Mouse (Mus musculus) heart, embryonic 12.5 days (tissue): ENCODE data around the gene Nosip. TPM values are rescaled to one million over a fixed set of nuclear protein-coding genes. Genes with fewer than 3 reads are reported as not detected.
"Not testable (repeated sequence)": the region's sequence is repeated elsewhere in the genome, so short reads cannot be mapped to it uniquely, and the experiment has no call there.

Experiments
- ATAC-seq: fragments of 200-750 bp; cut with Nextera tagmentation; 2 replicates; pipeline ENCODE4 v1.8.0; 2017; ENCODE audit warnings: moderate TSS enrichment, moderate library complexity; ENCODE audit not compliant: insufficient number of reproducible peaks, low FRiP score
- H3K27ac ChIP-seq: fragments of 300-500 bp; sonication (generic); 2 replicates; pipeline ENCODE4 v1.5.1; 2016; ENCODE audit warnings: mild to moderate bottlenecking, moderate library complexity; ENCODE audit not compliant: poor library complexity, severe bottlenecking
- H3K27me3 ChIP-seq: fragments of 300-500 bp; sonication (generic); replicated peaks from 2 replicates; pipeline ENCODE4 v1.6.1; 2016; ENCODE audit warnings: mild to moderate bottlenecking, moderate library complexity
- H3K36me3 ChIP-seq: fragments of 300-500 bp; sonication (generic); 2 replicates; pipeline ENCODE4 v1.6.1; 2016; ENCODE audit warnings: mild to moderate bottlenecking, moderate library complexity
- H3K4me1 ChIP-seq: fragments of 300-500 bp; sonication (generic); replicated peaks from 2 replicates; pipeline ENCODE4 v1.6.1; 2016; ENCODE audit warnings: mild to moderate bottlenecking
- H3K4me2 ChIP-seq: fragments of 300-500 bp; sonication (generic); 2 replicates; pipeline ENCODE4 v1.6.1; 2016; ENCODE audit warnings: mild to moderate bottlenecking, moderate library complexity
- H3K4me3 ChIP-seq: fragments of 300-500 bp; sonication (generic); 2 replicates; pipeline ENCODE4 v1.5.1; 2016; ENCODE audit warnings: mild to moderate bottlenecking
- H3K9ac ChIP-seq: fragments of 300-500 bp; sonication (generic); 2 replicates; pipeline ENCODE4 v1.6.1; 2016; ENCODE audit warnings: mild to moderate bottlenecking, moderate library complexity
- H3K9me3 ChIP-seq: fragments of 300-500 bp; sonication (generic); replicated peaks from 2 replicates; pipeline ENCODE4 v1.6.1; 2016; ENCODE audit warnings: mild to moderate bottlenecking, moderate library complexity
- WGBS: fragments of 180-500 bp; shearing (Covaris S2); methylation state at CpG from one replicate; pipeline ENCODE4 v1.1.7; 2016; 5-methylcytosine and 5-hydroxymethylcytosine counted together
- polyA plus RNA-seq: library from polyadenylated mRNA; unstranded; fragments of >200 nt; fragmentation: Nextera tagmentation; extraction: Ambion mirVana; gene quantifications from 2 replicates; pipeline ENCODE4 v1.2.1, GENCODE M21; 2016

Gene Nosip
- polyA plus RNA-seq, 1 experiment from 2014 or later: 45.7 TPM

GRCm38 (mm10) chr7:45092828-45093515 is 30.7 kb downstream of the Nosip start:
- Histone ChIP-seq H3K9me3 (no peaks in the 10 kb centered on the region), H3K9ac (no peak overlapping the region), H3K36me3 (peaks cover 16% of the 10 kb centered on the region), H3K4me1 (peaks cover 31% of the 10 kb centered on the region), H3K4me3 (no peak overlapping the region), H3K27me3 (no peaks in the 10 kb centered on the region), H3K27ac (no peak overlapping the region), H3K4me2 (no peak overlapping the region; the same call in 1 of the 2 replicates)
- 56% methylated on average over 12 of the region's 12 CpGs for WGBS
- no peak for ATAC-seq

GRCm38 (mm10) chr7:45093516-45093905 is 31.3 kb downstream of the Nosip start:
- Histone ChIP-seq H3K4me1 (peaks cover 31% of the 10 kb centered on the region), H3K9ac (no peak overlapping the region), H3K4me3 (no peak overlapping the region), H3K4me2 (no peak overlapping the region; the same call in 1 of the 2 replicates), H3K9me3 (no peaks in the 10 kb centered on the region), H3K27ac (peak overlapping the region; percentile 29; the same call in 1 of the 2 replicates), H3K27me3 (no peaks in the 10 kb centered on the region), H3K36me3 (peaks cover 11% of the 10 kb centered on the region)
- 39% methylated on average over 18 of the region's 18 CpGs for WGBS
- no peak for ATAC-seq

DNA sequence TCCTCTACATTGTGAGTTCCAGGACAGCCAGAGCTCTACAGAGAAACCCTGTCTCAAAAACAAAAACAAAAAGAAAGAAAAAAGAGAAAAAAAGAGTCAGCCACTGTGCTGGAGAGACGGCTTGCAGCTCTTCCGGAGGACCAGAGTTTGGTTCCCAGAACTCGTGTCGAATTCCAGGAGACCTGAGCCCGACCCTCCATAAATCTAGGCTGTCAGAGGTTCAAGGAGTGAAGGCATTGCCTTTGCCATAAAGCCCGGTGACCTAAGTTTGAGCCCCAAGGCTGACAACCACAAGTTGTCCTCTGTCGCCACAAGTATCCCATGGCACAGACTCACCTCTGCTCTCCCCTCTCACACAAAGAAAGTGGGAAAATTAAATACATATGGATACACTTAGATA is 31.9 kb downstream of the Nosip start:
- peaks cover 31% of the 10 kb centered on the region for H3K4me1 ChIP-seq
- ATAC-seq: no peak
- peaks cover 7% of the 10 kb centered on the region; the same call in 1 of the 2 replicates for H3K36me3 ChIP-seq
- H3K9ac ChIP-seq: no peak overlapping the region
- H3K4me2 ChIP-seq: no peak overlapping the region
- no peaks in the 10 kb centered on the region for H3K27me3 ChIP-seq
- no peaks in the 10 kb centered on the region for H3K9me3 ChIP-seq
- WGBS: 58% methylated on average over 7 of the region's 7 CpGs
- peak overlapping the region; percentile 29; the same call in 1 of the 2 replicates for H3K27ac ChIP-seq
- no peak overlapping the region for H3K4me3 ChIP-seq

GRCm38 (mm10) chr7:45095367-45095766 is 33.1 kb downstream of the Nosip start:
- WGBS: 63% methylated on average over 6 of the region's 6 CpGs
- Histone ChIP-seq H3K27me3 (no peaks in the 10 kb centered on the region), H3K9me3 (no peaks in the 10 kb centered on the region), H3K36me3 (peaks cover 3% of the 10 kb centered on the region; the same call in 1 of the 2 replicates), H3K27ac (no peak overlapping the region), H3K4me2 (no peak overlapping the region), H3K4me1 (peaks cover 27% of the 10 kb centered on the region), H3K4me3 (no peak overlapping the region), H3K9ac (no peak overlapping the region)
- no peak for ATAC-seq

DNA sequence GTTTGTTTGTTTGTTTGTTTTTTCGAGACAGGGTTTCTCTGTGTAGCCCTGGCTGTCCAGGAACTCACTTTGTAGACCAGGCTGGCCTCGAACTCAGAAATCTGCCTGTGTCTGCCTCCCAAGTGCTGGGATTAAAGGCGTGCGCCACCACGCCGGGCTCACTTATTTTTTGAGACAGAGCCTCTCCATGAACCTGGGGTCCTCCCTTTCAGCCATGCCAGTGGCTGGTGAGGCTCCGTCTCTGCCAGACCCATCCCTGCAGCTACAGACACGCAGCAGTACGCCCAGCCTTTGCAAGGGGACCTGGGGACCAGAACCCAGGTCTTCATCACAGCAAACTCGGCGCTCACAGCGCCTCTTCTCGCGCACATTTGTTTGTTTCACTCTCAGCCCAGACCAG is 33.7 kb downstream of the Nosip start:
- H3K4me1 ChIP-seq: peaks cover 22% of the 10 kb centered on the region
- H3K4me3 ChIP-seq, H3K9ac ChIP-seq, H3K4me2 ChIP-seq, H3K27ac ChIP-seq, H3K27me3 ChIP-seq, H3K9me3 ChIP-seq, ATAC-seq, H3K36me3 ChIP-seq: not testable (repeated sequence)
- 89% methylated on average over 14 of the region's 14 CpGs for WGBS

DNA sequence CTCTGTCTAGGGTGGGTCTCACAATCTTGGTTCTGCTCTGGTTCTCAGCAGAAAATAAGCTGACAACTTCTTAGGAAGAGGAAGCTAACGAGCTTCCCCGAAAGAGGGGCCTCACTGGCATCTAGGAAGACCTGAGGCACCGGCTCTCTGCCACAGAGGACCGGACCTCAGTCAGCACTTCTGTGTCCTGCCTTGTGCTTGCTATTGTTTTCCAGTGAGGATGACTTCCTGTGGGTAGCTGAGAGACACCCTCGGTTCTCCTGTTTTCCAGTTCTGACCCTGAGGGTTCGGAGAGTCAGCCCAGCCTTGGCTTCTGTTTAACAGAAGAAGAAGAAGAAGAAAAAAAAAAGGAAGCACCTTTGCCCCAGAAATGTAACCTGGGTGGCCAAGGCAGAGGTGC is 35.2 kb downstream of the Nosip start:
- 44% methylated on average over 6 of the region's 6 CpGs for WGBS
- ATAC-seq: no peak
- Histone ChIP-seq H3K27ac (no peak overlapping the region), H3K9me3 (no peaks in the 10 kb centered on the region), H3K9ac (no peak overlapping the region), H3K4me1 (peaks cover 20% of the 10 kb centered on the region), H3K4me3 (no peak overlapping the region), H3K4me2 (no peak overlapping the region), H3K27me3 (no peaks in the 10 kb centered on the region), H3K36me3 (peaks cover 3% of the 10 kb centered on the region; the same call in 1 of the 2 replicates)

DNA sequence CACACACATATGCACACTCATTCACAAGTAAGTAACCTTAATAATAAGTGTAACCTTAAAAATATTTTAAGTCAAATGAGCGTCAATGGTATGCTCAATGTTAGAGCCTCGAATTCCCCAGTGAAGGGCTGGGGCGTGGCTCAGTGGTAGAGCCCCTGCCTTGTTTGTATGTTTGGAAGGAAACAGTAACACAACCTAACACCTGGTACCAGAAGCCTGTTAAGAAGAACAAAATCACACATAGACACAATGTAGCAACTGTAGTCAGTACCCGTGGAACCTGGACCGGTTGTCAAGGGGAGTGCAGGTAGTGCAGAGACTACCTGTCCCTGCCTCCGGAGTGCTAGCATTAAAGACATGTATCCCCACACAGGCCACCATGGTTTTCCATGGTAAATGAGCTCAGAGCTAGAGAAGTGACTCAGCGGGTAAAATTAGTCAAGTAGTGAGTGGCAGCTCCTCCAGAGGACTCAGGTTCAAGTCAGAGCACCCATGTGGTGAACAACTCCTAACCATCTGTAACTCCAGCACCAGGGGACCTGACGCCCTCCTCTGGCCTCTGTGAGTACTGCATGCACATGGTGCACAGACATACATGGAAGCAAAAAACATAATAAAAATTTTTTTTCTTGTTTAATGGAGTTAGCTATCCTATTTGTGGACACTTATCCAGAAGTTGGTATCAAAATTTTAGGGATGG is 36.5 kb downstream of the Nosip start:
- no peak for ATAC-seq
- no peak overlapping the region for H3K4me3 ChIP-seq
- H3K9ac ChIP-seq: no peak overlapping the region
- 84% methylated on average over 8 of the region's 8 CpGs for WGBS
- H3K27ac ChIP-seq: no peak overlapping the region
- H3K4me1 ChIP-seq: peaks cover 20% of the 10 kb centered on the region
- no peaks in the 10 kb centered on the region for H3K27me3 ChIP-seq
- no peak overlapping the region for H3K4me2 ChIP-seq
- peaks cover 3% of the 10 kb centered on the region; the same call in 1 of the 2 replicates for H3K36me3 ChIP-seq
- H3K9me3 ChIP-seq: no peaks in the 10 kb centered on the region

GRCm38 (mm10) chr7:45100046-45100445 is 37.8 kb downstream of the Nosip start:
- no peak overlapping the region for H3K4me3 ChIP-seq
- no peak for ATAC-seq
- WGBS: 90% methylated on average over 6 of the region's 6 CpGs
- H3K9me3 ChIP-seq: no peaks in the 10 kb centered on the region
- no peaks in the 10 kb centered on the region for H3K27me3 ChIP-seq
- H3K4me1 ChIP-seq: peaks cover 27% of the 10 kb centered on the region
- H3K36me3 ChIP-seq: peaks cover 3% of the 10 kb centered on the region; the same call in 1 of the 2 replicates
- H3K9ac ChIP-seq: no peak overlapping the region
- H3K4me2 ChIP-seq: no peak overlapping the region
- H3K27ac ChIP-seq: no peak overlapping the region

- H3K36me3 ChIP-seq: no peaks in the 10 kb centered on the region
- no peaks in the 10 kb centered on the region for H3K27me3 ChIP-seq
- peak overlapping the region; percentile 32; the same call in 1 of the 2 replicates for H3K4me3 ChIP-seq
- no peak overlapping the region for H3K27ac ChIP-seq
- 0 out of 2 replicates have a peak overlapping the region, but pooled peaks have one; percentile 13 for H3K9ac ChIP-seq
- no peak for ATAC-seq
- H3K4me2 ChIP-seq: peak overlapping the region; percentile 57
- H3K4me1 ChIP-seq: peaks cover 23% of the 10 kb centered on the region
- no peaks in the 10 kb centered on the region for H3K9me3 ChIP-seq
- 81% methylated on average over 11 of the region's 11 CpGs for WGBS
These were observed 40.2 kb downstream of the Nosip start for GRCm38 (mm10) chr7:45102441-45102840.

DNA sequence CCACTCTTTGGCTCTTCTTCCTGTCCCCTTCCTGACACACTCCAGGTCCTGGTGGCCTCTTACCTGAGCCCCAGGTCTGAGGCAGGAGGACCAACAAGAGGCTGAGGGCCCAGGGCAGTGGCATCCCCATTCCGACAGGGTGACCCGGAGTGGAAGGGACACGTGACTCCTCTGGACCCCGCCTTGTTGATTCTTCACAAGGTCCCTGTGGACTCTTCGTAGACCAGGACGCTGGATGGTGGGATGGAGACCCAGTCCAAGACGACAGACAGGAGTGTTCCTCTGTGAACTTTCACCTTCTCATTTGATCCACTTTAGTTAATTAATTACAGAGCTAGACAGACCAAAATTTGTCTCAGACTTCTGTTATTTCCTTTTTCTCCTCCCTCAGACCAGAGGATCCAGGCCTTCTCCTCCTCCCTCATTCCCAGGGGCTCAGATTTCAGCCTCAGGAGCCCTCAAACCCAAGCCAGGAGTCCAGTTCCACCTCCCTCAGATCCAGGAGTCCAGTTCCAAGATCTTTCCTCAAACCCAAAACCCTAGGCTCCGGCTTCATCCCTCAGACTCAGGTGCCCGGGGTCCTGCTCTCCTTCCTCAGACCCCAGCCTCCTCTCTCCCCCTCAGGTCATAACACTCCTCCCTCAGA is 40.8 kb downstream of the Nosip start:
- peak overlapping the region; percentile 32 for H3K4me3 ChIP-seq

DNA sequence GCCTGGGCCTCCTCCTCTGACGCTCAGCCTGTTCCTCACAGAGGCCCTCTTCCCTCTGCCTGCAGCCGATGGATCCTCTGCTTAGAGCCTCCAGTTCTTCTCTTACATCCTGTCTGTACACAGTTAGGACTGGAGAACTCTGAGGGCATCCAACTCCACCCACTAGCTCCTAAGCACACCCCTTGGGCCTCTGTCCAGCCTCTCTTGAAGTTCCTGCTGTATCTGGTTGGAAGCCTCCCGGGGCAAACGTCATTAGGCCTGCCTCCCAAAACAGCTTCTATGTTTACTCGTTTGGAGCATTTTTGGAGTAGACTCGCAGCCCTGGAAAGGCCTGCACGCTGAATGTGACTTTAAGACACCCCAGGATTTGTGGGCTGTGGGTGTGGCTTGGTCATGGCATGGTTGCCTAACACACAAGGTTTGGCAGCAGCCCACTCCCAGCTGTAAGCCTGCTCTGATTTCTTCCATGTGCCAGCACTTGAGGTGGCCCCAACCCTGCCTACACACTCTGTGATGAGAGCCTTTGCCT is 41.5 kb downstream of the Nosip start, which contains the start of gene Fcgrt:
TSS of gene Fcgrt (minus strand) at position 200 of the 529 bp plus-strand sequence.
- H3K36me3 ChIP-seq: no peaks in the 10 kb centered on the region
- peak; percentile 81 for ATAC-seq
- H3K27ac ChIP-seq: peak within 1 kb of the TSS; percentile 81
- H3K9ac ChIP-seq: peak within 1 kb of the TSS; percentile 66
- H3K4me3 ChIP-seq: peak within 1 kb of the TSS; percentile 32
- H3K4me2 ChIP-seq: peak within 1 kb of the TSS; percentile 57
- H3K9me3 ChIP-seq: no peaks in the 10 kb centered on the region
- H3K4me1 ChIP-seq: peaks cover 20% of the 10 kb centered on the region
- WGBS: 42% methylated on average over 7 of the region's 7 CpGs
- no peaks in the 10 kb centered on the region for H3K27me3 ChIP-seq

More for the DNA sequence above, 40.8 kb downstream of the Nosip start:
- Histone ChIP-seq H3K9ac (peak overlapping the region; percentile 66), H3K27ac (peak overlapping the region; percentile 81), H3K36me3 (no peaks in the 10 kb centered on the region), H3K27me3 (no peaks in the 10 kb centered on the region), H3K4me1 (peaks cover 20% of the 10 kb centered on the region), H3K9me3 (no peaks in the 10 kb centered on the region), H3K4me2 (peak overlapping the region; percentile 57)
- WGBS: 70% methylated on average over 9 of the region's 9 CpGs
- ATAC-seq: no peak
